Mouse (Mus musculus): ENCODE results near the gene Dapk2.

- TF ChIP-seq TAL1 (IDR thresholded peaks at IDR 0.05; ENCODE audit: low read length) = no peak
- no peak for TF ChIP-seq GATA1 (IDR thresholded peaks at IDR 0.05; ENCODE audit: low read length)
Observed at GRCm38 (mm10) chr9:66307341-66307740, 149.3 kb downstream of the Dapk2 start.
